Mouse (Mus musculus): ENCODE results near the gene Col4a2.

GRCm38 (mm10) chr8:11397126-11397525 is 84.5 kb downstream of the Col4a2 start:
- TF ChIP-seq CTCF (IDR thresholded peaks at IDR 0.05; ENCODE audit: extremely low read depth, insufficient read depth, insufficient read length, insufficient replicate concordance) (no peak), POLR2A (IDR thresholded peaks at IDR 0.05; ENCODE audit: low read depth, low read length) (no peak)
